Mouse (Mus musculus): ENCODE data around the gene Pdhb. TPM values are rescaled to one million over a fixed set of nuclear protein-coding genes. Genes with fewer than 3 reads are reported as not detected.
"Not testable (repeated sequence)": the region's sequence is repeated elsewhere in the genome, so short reads cannot be mapped to it uniquely, and the experiment has no call there.

The Pdhb gene
- polyA plus RNA-seq, 1 experiment from 2014 or later = 238 TPM

DNA sequence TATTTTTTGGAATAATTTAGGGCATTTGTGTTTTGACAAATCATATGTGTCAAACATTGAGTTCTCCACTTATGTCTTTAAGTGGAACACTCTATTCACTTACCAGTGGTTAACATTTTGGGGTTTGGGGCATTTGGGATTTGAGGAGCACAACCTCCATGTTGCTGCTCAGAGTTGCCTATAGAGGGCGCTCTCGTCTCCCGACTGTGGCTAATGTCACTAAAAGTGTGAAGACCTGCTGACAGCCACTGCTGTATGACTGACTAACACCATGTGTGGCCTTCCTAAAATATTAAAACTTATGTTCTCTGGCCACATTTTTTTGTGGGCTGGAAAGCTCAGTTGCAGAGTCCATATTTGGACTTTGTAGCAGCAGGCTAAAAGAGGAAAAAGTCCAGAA is 10.5 kb upstream of the Pdhb start:
- no peaks in the 10 kb centered on the region for H3K4me1 ChIP-seq
- H3K36me3 ChIP-seq = no peaks in the 10 kb centered on the region
- no peaks in the 10 kb centered on the region for H3K9me3 ChIP-seq
- H3K9ac ChIP-seq = no peak overlapping the region
- no peak for ATAC-seq (ENCODE audit: low FRiP score, low read depth)
- H3K4me2 ChIP-seq (replicated peaks) = no peak overlapping the region
- 55% methylated on average over 3 of the region's 3 CpGs for WGBS
- H3K27me3 ChIP-seq (replicated peaks) = no peaks in the 10 kb centered on the region
- H3K4me3 ChIP-seq = no peak overlapping the region
- no peak overlapping the region for H3K27ac ChIP-seq

DNA sequence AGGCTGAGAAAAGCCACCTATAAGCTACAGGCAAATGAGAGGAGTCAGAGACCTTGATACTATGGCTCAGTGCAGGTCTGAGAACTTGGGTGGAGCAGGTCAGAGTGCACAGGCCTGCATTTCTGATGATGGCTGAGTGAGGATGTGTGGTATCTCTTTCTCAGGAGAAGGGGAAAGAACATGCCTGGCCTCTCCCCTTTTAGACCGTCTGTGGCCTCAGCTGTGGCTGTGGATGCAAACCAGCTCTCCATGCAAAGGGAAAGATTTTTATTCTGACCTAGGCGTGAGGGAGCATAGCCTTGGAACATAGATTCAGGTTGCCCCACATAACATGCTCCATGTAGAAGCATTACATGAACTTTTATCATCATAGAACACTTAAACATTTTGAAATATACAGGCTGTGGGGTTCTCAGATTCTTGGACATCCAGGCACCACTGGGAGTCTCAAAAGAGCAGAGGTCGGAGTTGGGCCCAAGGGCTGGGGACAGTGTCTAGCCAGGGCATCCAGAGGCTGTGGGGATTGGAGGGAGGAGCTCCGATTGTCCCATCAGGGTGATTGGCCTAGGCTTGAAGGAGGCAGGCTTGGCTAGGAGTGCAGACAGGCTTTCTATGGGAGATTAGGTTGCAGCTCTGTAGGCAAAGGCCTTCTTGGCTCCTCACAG is 7.7 kb upstream of the Pdhb start:
- WGBS = 77% methylated on average over 4 of the region's 4 CpGs
- Histone ChIP-seq H3K27ac (no peak overlapping the region), H3K36me3 (no peaks in the 10 kb centered on the region), H3K4me1 (no peaks in the 10 kb centered on the region), H3K4me2 (replicated peaks) (no peak overlapping the region), H3K9me3 (no peaks in the 10 kb centered on the region), H3K4me3 (no peak overlapping the region), H3K9ac (no peak overlapping the region), H3K27me3 (replicated peaks) (no peaks in the 10 kb centered on the region)
- no peak for ATAC-seq (ENCODE audit: low FRiP score, low read depth)

- H3K36me3 ChIP-seq = no peaks in the 10 kb centered on the region
- peaks cover 11% of the 10 kb centered on the region for H3K4me1 ChIP-seq
- no peaks in the 10 kb centered on the region for H3K9me3 ChIP-seq
- no peaks in the 10 kb centered on the region for H3K27me3 ChIP-seq (replicated peaks)
- no peak overlapping the region for H3K4me2 ChIP-seq (replicated peaks)
- H3K9ac ChIP-seq = no peak overlapping the region
- H3K27ac ChIP-seq = no peak overlapping the region
- H3K4me3 ChIP-seq = no peak overlapping the region
- no peak for ATAC-seq (ENCODE audit: low FRiP score, low read depth)
- WGBS = 56% methylated on average over 5 of the region's 5 CpGs
Observed at GRCm38 (mm10) chr14:8176251-8176650, 3.4 kb upstream of the Pdhb start.

- no peak overlapping the region for H3K4me3 ChIP-seq
- H3K27me3 ChIP-seq (replicated peaks) = no peaks in the 10 kb centered on the region
- no peaks in the 10 kb centered on the region for H3K9me3 ChIP-seq
- no peak overlapping the region for H3K27ac ChIP-seq
- no peak overlapping the region for H3K4me2 ChIP-seq (replicated peaks)
- no peak for ATAC-seq (ENCODE audit: low FRiP score, low read depth)
- H3K36me3 ChIP-seq = peaks cover 3% of the 10 kb centered on the region; the same call in 1 of the 2 replicates
- H3K9ac ChIP-seq = no peak overlapping the region
- WGBS = 90% methylated on average over 5 of the region's 5 CpGs
- peaks cover 13% of the 10 kb centered on the region for H3K4me1 ChIP-seq
Observed at GRCm38 (mm10) chr14:8174634-8175033, 1.8 kb upstream of the Pdhb start.

DNA sequence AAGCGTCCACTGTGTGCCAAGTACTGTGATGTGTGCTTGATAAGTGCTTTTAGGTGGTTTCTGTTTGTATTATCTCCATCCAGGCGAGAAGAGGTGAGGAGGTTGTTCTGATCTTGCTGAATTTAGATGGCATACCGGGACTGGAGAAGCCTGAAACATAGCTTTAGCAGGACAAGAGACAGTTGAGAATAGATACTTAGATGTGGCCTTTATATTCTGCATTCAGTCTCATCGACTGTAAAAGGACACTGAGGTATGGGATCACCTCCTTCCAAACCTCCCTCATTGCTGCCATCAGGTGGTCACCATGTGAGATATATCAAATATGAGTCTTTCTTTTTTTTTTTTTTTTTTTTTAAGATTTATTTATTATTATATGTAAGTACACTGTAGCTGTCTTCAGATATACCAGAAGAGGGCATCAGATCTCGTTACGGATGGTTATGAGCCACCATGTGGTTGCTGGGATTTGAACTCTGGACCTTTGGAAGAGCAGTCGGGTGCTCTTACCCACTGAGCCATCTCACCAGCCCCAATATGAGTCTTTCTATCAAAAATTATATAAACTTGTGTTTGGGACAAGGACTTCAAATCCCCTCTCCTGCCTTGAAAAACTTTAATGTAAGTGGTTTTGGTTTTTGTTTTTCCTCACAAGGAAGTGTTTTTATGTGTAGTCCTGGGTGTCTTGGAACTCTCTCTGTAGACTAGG is 871 bp upstream of the Pdhb start:
- Histone ChIP-seq H3K4me3 (peak overlapping the region; percentile 93), H3K36me3 (peaks cover 12% of the 10 kb centered on the region), H3K4me1 (peaks cover 13% of the 10 kb centered on the region), H3K27ac (peak overlapping the region; percentile 23; the same call in 1 of the 2 replicates), H3K4me2 (replicated peaks) (peak overlapping the region; percentile 79), H3K9ac (peak overlapping the region; percentile 53)
- peak; percentile 14; the same call in 1 of the 2 replicates for ATAC-seq (ENCODE audit: low FRiP score, low read depth)
- WGBS = 30% methylated on average over 7 of the region's 7 CpGs
- not testable (repeated sequence) for H3K9me3 ChIP-seq; H3K27me3 ChIP-seq (replicated peaks)

DNA sequence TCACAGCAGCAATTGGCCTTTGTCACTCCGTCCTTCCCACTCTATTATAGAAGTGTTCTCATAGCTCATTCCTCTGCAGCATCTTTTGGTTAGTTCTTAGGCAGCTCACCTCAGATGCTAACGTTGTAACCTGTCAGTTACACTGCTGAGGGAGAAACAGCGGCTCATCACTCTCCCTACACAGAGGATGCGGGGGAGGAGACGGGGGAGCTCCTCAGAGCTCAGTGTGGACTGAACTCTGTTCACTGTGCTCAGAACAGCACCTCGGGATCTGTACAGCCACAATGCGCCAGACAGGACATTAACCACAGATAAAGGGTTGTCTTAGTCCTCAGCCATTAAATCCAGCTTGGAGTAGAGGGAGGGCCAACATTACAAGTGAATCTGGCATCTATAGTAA is 8.4 kb downstream of the Pdhb start:
- no peak overlapping the region for H3K27ac ChIP-seq
- no peak overlapping the region for H3K4me3 ChIP-seq
- H3K4me2 ChIP-seq (replicated peaks) = no peak overlapping the region
- WGBS = 83% methylated on average over 7 of the region's 7 CpGs
- no peak for ATAC-seq (ENCODE audit: low FRiP score, low read depth)
- H3K36me3 ChIP-seq = peaks cover 80% of the 10 kb centered on the region
- H3K27me3 ChIP-seq (replicated peaks) = no peaks in the 10 kb centered on the region
- H3K9me3 ChIP-seq = no peaks in the 10 kb centered on the region
- H3K9ac ChIP-seq = no peak overlapping the region
- no peaks in the 10 kb centered on the region for H3K4me1 ChIP-seq

DNA sequence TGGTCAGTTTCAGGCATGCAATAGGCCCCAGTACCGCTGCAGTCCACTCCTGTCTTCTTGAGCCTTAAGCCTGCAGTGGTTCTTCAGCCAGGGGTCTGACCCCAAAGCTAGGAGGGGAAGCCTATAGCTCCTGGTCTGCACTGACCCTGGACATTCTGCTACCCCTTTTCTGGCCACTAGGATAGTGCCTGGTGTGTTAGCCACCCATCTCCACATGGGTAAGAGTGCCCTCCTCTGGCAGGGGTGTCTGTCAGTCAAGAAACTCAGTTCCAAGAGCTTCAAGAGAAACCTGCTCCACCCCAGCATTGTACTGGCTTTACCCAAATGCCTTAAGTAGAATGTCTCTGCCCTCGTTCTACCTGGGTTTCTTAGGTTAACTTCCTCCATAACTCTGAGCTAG is 11.0 kb downstream of the Pdhb start:
- H3K36me3 ChIP-seq = peaks cover 59% of the 10 kb centered on the region
- H3K4me2 ChIP-seq (replicated peaks) = no peak overlapping the region
- ATAC-seq (ENCODE audit: low FRiP score, low read depth) = no peak
- no peaks in the 10 kb centered on the region for H3K4me1 ChIP-seq
- no peak overlapping the region for H3K4me3 ChIP-seq
- H3K27me3 ChIP-seq (replicated peaks) = no peaks in the 10 kb centered on the region
- WGBS = 93% methylated on average over 2 of the region's 2 CpGs
- no peak overlapping the region for H3K9ac ChIP-seq
- no peaks in the 10 kb centered on the region for H3K9me3 ChIP-seq
- H3K27ac ChIP-seq = no peak overlapping the region

- peaks cover 36% of the 10 kb centered on the region for H3K36me3 ChIP-seq
- no peaks in the 10 kb centered on the region for H3K4me1 ChIP-seq
- H3K4me3 ChIP-seq = no peak overlapping the region
- H3K4me2 ChIP-seq (replicated peaks) = no peak overlapping the region
- H3K27ac ChIP-seq = no peak overlapping the region
- H3K9ac ChIP-seq = no peak overlapping the region
- ATAC-seq (ENCODE audit: low FRiP score, low read depth) = no peak
- H3K27me3 ChIP-seq (replicated peaks) = no peaks in the 10 kb centered on the region
- H3K9me3 ChIP-seq = no peaks in the 10 kb centered on the region
- 92% methylated on average over 3 of the region's 3 CpGs for WGBS
Observed at GRCm38 (mm10) chr14:8159141-8159540, 13.7 kb downstream of the Pdhb start.

GRCm38 (mm10) chr14:8158721-8159120 is 14.1 kb downstream of the Pdhb start:
- no peaks in the 10 kb centered on the region for H3K4me1 ChIP-seq
- H3K36me3 ChIP-seq = peaks cover 32% of the 10 kb centered on the region
- ATAC-seq (ENCODE audit: low FRiP score, low read depth) = no peak
- WGBS = 88% methylated on average over 3 of the region's 3 CpGs
- H3K4me2 ChIP-seq (replicated peaks) = no peak overlapping the region
- no peak overlapping the region for H3K9ac ChIP-seq
- H3K27ac ChIP-seq = no peak overlapping the region
- no peak overlapping the region for H3K4me3 ChIP-seq
- H3K27me3 ChIP-seq (replicated peaks) = no peaks in the 10 kb centered on the region
- no peaks in the 10 kb centered on the region for H3K9me3 ChIP-seq

DNA sequence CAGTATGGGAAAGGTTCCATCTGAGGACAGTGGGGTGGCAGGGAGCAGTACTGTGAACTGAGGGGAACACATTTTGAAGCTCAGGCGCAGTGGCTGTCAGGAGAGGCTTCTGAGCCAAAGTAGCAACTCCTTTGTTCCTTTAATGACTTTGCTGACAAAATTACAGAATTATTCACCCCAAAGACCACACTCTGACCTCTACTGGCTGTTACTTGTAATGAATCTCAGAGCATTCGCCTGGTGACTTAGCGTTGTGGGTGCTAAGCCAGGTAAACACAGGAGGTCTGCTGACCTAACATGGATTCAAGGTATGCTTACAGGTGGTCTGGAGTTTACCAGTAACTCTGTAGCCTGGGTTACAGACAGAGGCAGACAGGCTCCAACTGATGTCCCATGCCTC is 15.9 kb downstream of the Pdhb start:
- Histone ChIP-seq H3K4me2 (replicated peaks) (no peak overlapping the region), H3K4me3 (no peak overlapping the region), H3K27ac (no peak overlapping the region), H3K9ac (no peak overlapping the region), H3K27me3 (replicated peaks) (no peaks in the 10 kb centered on the region), H3K36me3 (peaks cover 27% of the 10 kb centered on the region), H3K9me3 (no peaks in the 10 kb centered on the region), H3K4me1 (no peaks in the 10 kb centered on the region)
- no peak for ATAC-seq (ENCODE audit: low FRiP score, low read depth)
- 38% methylated on average over 3 of the region's 3 CpGs for WGBS

GRCm38 (mm10) chr14:8154072-8154471 is 18.8 kb downstream of the Pdhb start:
- 77% methylated on average over 3 of the region's 3 CpGs for WGBS

DNA sequence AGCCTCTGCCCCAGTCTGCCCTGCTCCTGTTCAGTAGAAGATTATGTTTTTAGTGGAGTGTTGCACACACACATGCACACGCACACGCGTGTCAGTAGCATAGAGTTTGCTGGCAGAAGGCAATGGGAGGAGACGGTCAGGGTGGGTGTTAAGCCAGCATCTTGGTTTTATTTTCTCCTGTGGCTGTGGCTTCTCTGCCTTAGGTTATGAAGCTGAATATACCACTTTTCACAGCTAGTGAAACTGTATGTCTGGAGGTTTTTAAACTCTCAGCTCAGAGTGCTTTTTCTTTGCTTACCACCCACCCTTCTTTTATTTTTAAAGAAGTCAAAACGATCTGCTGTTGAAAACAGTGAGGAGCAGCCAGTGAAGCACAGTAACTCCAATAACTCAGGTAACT is 21.1 kb downstream of the Pdhb start:
- Histone ChIP-seq H3K36me3 (peaks cover 31% of the 10 kb centered on the region), H3K27ac (no peak overlapping the region), H3K27me3 (replicated peaks) (no peaks in the 10 kb centered on the region), H3K9me3 (no peaks in the 10 kb centered on the region), H3K4me2 (replicated peaks) (no peak overlapping the region), H3K4me3 (no peak overlapping the region), H3K4me1 (no peaks in the 10 kb centered on the region), H3K9ac (no peak overlapping the region)
- ATAC-seq (ENCODE audit: low FRiP score, low read depth) = no peak
- WGBS = 95% methylated on average over 5 of the region's 5 CpGs

More at GRCm38 (mm10) chr14:8154072-8154471, 18.8 kb downstream of the Pdhb start:
- H3K9me3 ChIP-seq = no peaks in the 10 kb centered on the region
- H3K27me3 ChIP-seq (replicated peaks) = no peaks in the 10 kb centered on the region
- H3K36me3 ChIP-seq = peaks cover 24% of the 10 kb centered on the region
- no peaks in the 10 kb centered on the region for H3K4me1 ChIP-seq
- H3K4me2 ChIP-seq (replicated peaks) = no peak overlapping the region
- H3K9ac ChIP-seq = no peak overlapping the region
- H3K27ac ChIP-seq = no peak overlapping the region
- no peak for ATAC-seq (ENCODE audit: low FRiP score, low read depth)
- H3K4me3 ChIP-seq = no peak overlapping the region

DNA sequence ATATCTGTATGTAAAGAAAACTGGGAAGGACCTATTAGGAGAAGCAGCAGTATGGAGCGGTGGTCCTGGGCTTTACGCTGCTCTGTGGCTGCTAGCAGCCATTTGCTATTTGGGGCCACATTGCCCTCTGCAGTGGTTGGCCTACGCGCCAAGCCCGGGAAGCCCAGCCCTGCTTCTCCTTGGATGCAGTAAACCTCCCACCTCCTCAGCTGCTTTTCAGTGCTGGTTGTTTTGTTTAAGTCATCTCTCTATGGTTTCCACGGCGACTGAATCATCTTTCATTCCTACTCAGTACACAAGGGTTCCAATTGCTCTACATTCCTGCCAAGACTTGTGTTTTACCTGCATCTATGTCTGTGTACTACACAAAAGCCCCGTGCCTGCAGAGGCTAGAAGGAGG is 24.0 kb downstream of the Pdhb start:
- ATAC-seq (ENCODE audit: low FRiP score, low read depth) = no peak
- H3K27me3 ChIP-seq (replicated peaks) = no peaks in the 10 kb centered on the region
- no peak overlapping the region for H3K4me2 ChIP-seq (replicated peaks)
- no peaks in the 10 kb centered on the region for H3K9me3 ChIP-seq
- no peak overlapping the region for H3K4me3 ChIP-seq
- no peaks in the 10 kb centered on the region for H3K4me1 ChIP-seq
- H3K27ac ChIP-seq = no peak overlapping the region
- 71% methylated on average over 8 of the region's 8 CpGs for WGBS
- peaks cover 55% of the 10 kb centered on the region for H3K36me3 ChIP-seq
- no peak overlapping the region for H3K9ac ChIP-seq
